Mouse (Mus musculus) heart, adult 10 weeks (tissue): Measurements from ENCODE around the gene Tktl1. TPM values are rescaled to one million over a fixed set of nuclear protein-coding genes. Genes with fewer than 3 reads are reported as not detected.

ENCODE experiments used
- polyA plus RNA-seq: library from polyadenylated mRNA; stranded (reverse); fragments of 350-450 nt; fragmentation: Illumina TruSeq; extraction: RNeasy Lipid Tissue Mini Kit (QIAGEN cat#74804); gene quantifications from one replicate; pipeline ENCODE4 v1.2.3, GENCODE M21; 2014; ENCODE audit warnings: low read depth, low replicate concordance

Tktl1 gene
- not detected for polyA plus RNA-seq

GRCm38 (mm10) chrX:74176959-74177358 lies at the start of gene Tktl1:
Gene Tktl1 (plus strand): TSS chrX:74177259.

GRCm38 (mm10) chrX:74135263-74135662 lies 41.8 kb upstream of the Tktl1 start, which contains the start of gene Mecp2:
Gene Mecp2 (minus strand): TSS chrX:74135363.

GRCm38 (mm10) chrX:74167738-74168137 lies 9.3 kb upstream of the Tktl1 start, which contains the start of gene Tex28:
Gene Tex28 (minus strand): TSS chrX:74167838.

GRCm38 (mm10) chrX:74249615-74250014 lies 72.6 kb downstream of the Tktl1 start, which contains the start of gene Flna:
Gene Flna (minus strand): TSS chrX:74249820.

GRCm38 (mm10) chrX:74254153-74254887 lies 77.3 kb downstream of the Tktl1 start, which contains the start of gene Emd:
Gene Emd (plus strand): TSS chrX:74254687.

Other genes with a start within 250 kb of the Tktl1 start
- gene Renbp, start 246.4 kb upstream of the Tktl1 start, polyA plus RNA-seq: 5.6 TPM
- 32.9 TPM for gene Hcfc1, start 210.9 kb upstream of the Tktl1 start, polyA plus RNA-seq
- gene Irak1, start 153.3 kb upstream of the Tktl1 start, polyA plus RNA-seq: 71.6 TPM
- not detected for gene Opn1mw, start 49.8 kb upstream of the Tktl1 start, polyA plus RNA-seq
- gene Mecp2, start 41.9 kb upstream of the Tktl1 start, polyA plus RNA-seq: 20.1 TPM
- gene Tex28, start 9.4 kb upstream of the Tktl1 start, polyA plus RNA-seq: not detected
- gene Flna, start 72.6 kb downstream of the Tktl1 start, polyA plus RNA-seq: 157 TPM
- 58.3 TPM for gene Emd, start 77.4 kb downstream of the Tktl1 start, polyA plus RNA-seq
- 920 TPM for gene Rpl10, start 93.6 kb downstream of the Tktl1 start, polyA plus RNA-seq
- gene Taz, start 104.7 kb downstream of the Tktl1 start, polyA plus RNA-seq: 89.4 TPM
- gene Dnase1l1, start 105.1 kb downstream of the Tktl1 start, polyA plus RNA-seq: 20.8 TPM
- gene Atp6ap1, start 119.8 kb downstream of the Tktl1 start, polyA plus RNA-seq: 178 TPM
- 84.5 TPM for gene Gdi1, start 127.7 kb downstream of the Tktl1 start, polyA plus RNA-seq
- 33.4 TPM for gene Fam50a, start 135.8 kb downstream of the Tktl1 start, polyA plus RNA-seq
- gene Plxna3, start 151.8 kb downstream of the Tktl1 start, polyA plus RNA-seq: 2.0 TPM
- gene Lage3, start 176.4 kb downstream of the Tktl1 start, polyA plus RNA-seq: 31.3 TPM
- gene Ubl4a, start 196.0 kb downstream of the Tktl1 start, polyA plus RNA-seq: 73.7 TPM
- 7.1 TPM for gene Slc10a3, start 196.1 kb downstream of the Tktl1 start, polyA plus RNA-seq
- 25.7 TPM for gene Fam3a, start 216.0 kb downstream of the Tktl1 start, polyA plus RNA-seq
- gene Ikbkg, start 216.0 kb downstream of the Tktl1 start, polyA plus RNA-seq: 23.9 TPM